Comparison of ENCODE assay signal across 14 mouse cellular contexts in genomic region chr7:35537562-35537961, GRCm38 (mm10). TPM values are rescaled to one million over a fixed set of nuclear protein-coding genes. Genes with fewer than 3 reads are reported as not detected.
DNase-seq lines count a peak whose midpoint lies in the region; ATAC-seq and TF ChIP-seq lines count a peak whose summit lies in the region.
"Had no signal": no experiment of that assay in that cellular context is flagged by ENCODE, and none has a peak within 500 bp of the region (broad histone marks: within the 10 kb centered on the region; RNA-seq: fewer than 3 reads in every experiment).

Gene Tdrd12, minus strand, starts transcription at chr7:35537745.

- ATAC-seq in kidney, postnatal 0 days (replicated peaks; ENCODE audit: low FRiP score, low read depth) = no peak
- ATAC-seq in G1E (ENCODE audit: extremely low read depth, insufficient number of reproducible peaks, low FRiP score, poor library complexity, severe bottlenecking) = no peak
- 0 out of 2 replicates have a peak, but pooled peaks have one; percentile 30 for ATAC-seq in megakaryocyte-erythroid progenitor cell, adult 5-6 weeks (replicated peaks; ENCODE audit: low FRiP score, low TSS enrichment, poor library complexity, severe bottlenecking)
- ATAC-seq: activated CD4-positive, CD25-positive, alpha-beta regulatory T cell, adult 4 months; CD4-positive, CD25-positive, alpha-beta regulatory T cell, adult 4 months; intestine, embryonic 16.5 days had no signal

- H3K9ac ChIP-seq in kidney, postnatal 0 days (ENCODE audit: low read depth, low read length) = no peak within 1 kb of the TSS
- H3K9ac ChIP-seq: liver, embryonic 13.5 days had no signal

- no peaks in the 10 kb centered on the region for H3K9me3 ChIP-seq in kidney, postnatal 0 days (replicated peaks; ENCODE audit: low read length)
- H3K9me3 ChIP-seq in G1E (replicated peaks) = no peaks in the 10 kb centered on the region
- H3K9me3 ChIP-seq in heart, embryonic 10.5 days = no peaks in the 10 kb centered on the region
- H3K9me3 ChIP-seq: liver, embryonic 13.5 days had no signal

- no peak within 1 kb of the TSS for H3K27ac ChIP-seq in kidney, postnatal 0 days
- H3K27ac ChIP-seq in heart, embryonic 10.5 days = no peak within 1 kb of the TSS
- H3K27ac ChIP-seq: liver, embryonic 13.5 days had no signal

- no peak within 1 kb of the TSS for H3K4me2 ChIP-seq in kidney, postnatal 0 days (ENCODE audit: low read length)
- H3K4me2 ChIP-seq: liver, embryonic 13.5 days had no signal

- WGBS in kidney, postnatal 0 days = 94% methylated on average over 17 of the region's 17 CpGs
- 83% methylated on average over 17 of the region's 17 CpGs for WGBS in heart, embryonic 10.5 days

- no peak within 1 kb of the TSS for H3K4me3 ChIP-seq in kidney, postnatal 0 days (replicated peaks; ENCODE audit: low read depth, low read length)
- H3K4me3 ChIP-seq in G1E (ENCODE audit: low read depth, low read length) = no peak within 1 kb of the TSS
- H3K4me3 ChIP-seq in heart, embryonic 10.5 days = no peak within 1 kb of the TSS
- H3K4me3 ChIP-seq: liver, embryonic 13.5 days had no signal

- H3K27me3 ChIP-seq in kidney, postnatal 0 days (ENCODE audit: insufficient read depth, low read length) = no peaks in the 10 kb centered on the region
- H3K27me3 ChIP-seq in G1E (ENCODE audit: insufficient read depth, low read length) = peaks cover 6% of the 10 kb centered on the region; the same call in 1 of the 2 replicates
- H3K27me3 ChIP-seq in heart, embryonic 10.5 days (ENCODE audit: insufficient read depth, poor library complexity, severe bottlenecking) = no peaks in the 10 kb centered on the region
- H3K27me3 ChIP-seq: liver, embryonic 13.5 days had no signal

- DNase-seq in kidney, postnatal 0 days (ENCODE audit: low spot score) = no peak
- no peak for DNase-seq in kidney, postnatal 14 days
- DNase-seq in A20 (ENCODE audit: low read depth, low spot score) = peak; percentile 22
- DNase-seq in G1E (ENCODE audit: low spot score) = no peak
- no peak for DNase-seq in urinary bladder, adult 18-20 months (ENCODE audit: low spot score in 2 of 2)
- no peak for DNase-seq in heart, embryonic 10.5 days (ENCODE audit: low spot score)
- DNase-seq: cerebellum, adult 8-10 months; heart, adult 18-20 months; heart, postnatal 4 days; liver, embryonic 13.5 days had no signal

- TF ChIP-seq CTCF in kidney, postnatal 0 days (IDR thresholded peaks at IDR 0.05; ENCODE audit: low read depth) = peak; percentile 29; the same call in 1 of the 2 replicates
- 0 out of 2 replicates have a peak, but pooled peaks have one; percentile 18 for TF ChIP-seq CTCF in G1E (IDR thresholded peaks at IDR 0.05; ENCODE audit: low read depth, low read length)

- H3K36me3 ChIP-seq in kidney, postnatal 0 days (ENCODE audit: insufficient read depth, low read length) = no peaks in the 10 kb centered on the region
- H3K36me3 ChIP-seq in G1E (replicated peaks) = no peaks in the 10 kb centered on the region
- no peaks in the 10 kb centered on the region for H3K36me3 ChIP-seq in heart, embryonic 10.5 days
- H3K36me3 ChIP-seq: liver, embryonic 13.5 days had no signal

- no peaks in the 10 kb centered on the region for H3K4me1 ChIP-seq in kidney, postnatal 0 days (replicated peaks; ENCODE audit: insufficient read depth, low read length)
- 0 out of 2 replicates have a peak, but pooled peaks cover 2% of the 10 kb centered on the region for H3K4me1 ChIP-seq in G1E (ENCODE audit: insufficient read depth, low read depth, low read length)
- no peaks in the 10 kb centered on the region for H3K4me1 ChIP-seq in heart, embryonic 10.5 days
- H3K4me1 ChIP-seq: liver, embryonic 13.5 days had no signal

RNA-seq across cellular contexts. Expression of gene Tdrd12, which starts in this region (rescaled TPM):
- polyA plus RNA-seq in kidney, postnatal 0 days (2015; fragmentation: Nextera tagmentation; extraction: Ambion mirVana) = 0.38 and 0.62 TPM in 2 replicates
- total RNA-seq in G1E (2014; fragmentation: Nextera tagmentation) (0.23 TPM in 1 of 2 replicates, not detected in the other), G1E (2017) (not detected in 2 replicates)
- polyA plus RNA-seq in G1E (2012) = not detected in 2 replicates
- 0.11 TPM in 1 of 2 replicates, not detected in the other for total RNA-seq in megakaryocyte-erythroid progenitor cell, adult 5-6 weeks (2014; fragmentation: Nextera tagmentation)
- total RNA-seq in megakaryocyte-erythroid progenitor cell, adult 5-6 weeks (2017) = not detected in 2 replicates
- polyA plus RNA-seq in heart, embryonic 10.5 days (2016; fragmentation: Nextera tagmentation; extraction: Ambion mirVana) = 0.18 and 0.20 TPM in 2 replicates
- polyA plus RNA-seq: activated CD4-positive, CD25-positive, alpha-beta regulatory T cell, adult 4 months; CD4-positive, CD25-positive, alpha-beta regulatory T cell, adult 4 months had no signal

Comparison
In these comparisons a context has a peak if more than half of its experiments do, and no peak if none do; other contexts are left out.
1. Peak in ATAC-seq in megakaryocyte-erythroid progenitor cell, adult 5-6 weeks; RNA of the gene not detected or under 1 TPM.